Mouse (Mus musculus) c-Kit-positive CD71-positive TER-119-positive erythroid progenitor cells, embryonic 14.5 days (primary cell): Measurements from ENCODE around the gene Tnfaip3.

Experiments used
- DNase-seq: peaks from one replicate; pipeline ENCODE4 v3.0.0-alpha.2; 2013; ENCODE audit warnings: low spot score

Tnfaip3 gene

DNA sequence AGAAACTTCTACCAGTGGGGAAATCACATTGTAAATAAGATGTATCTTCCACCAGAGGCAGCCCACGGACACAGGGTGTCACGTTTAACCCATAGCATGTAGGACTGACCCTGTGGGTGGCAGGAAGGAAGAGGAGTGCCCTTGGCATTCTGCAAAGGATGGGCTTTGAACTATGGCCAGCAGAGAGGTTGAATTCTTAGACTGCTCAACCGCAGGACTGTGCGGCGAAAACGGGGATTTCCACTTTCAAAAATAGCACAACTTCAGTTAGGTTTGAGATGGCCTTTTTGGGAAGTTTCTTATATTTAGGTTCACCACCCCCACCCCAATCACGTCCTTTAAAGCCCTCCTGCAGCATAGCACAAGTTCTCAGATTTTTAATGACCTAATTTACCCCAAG lies 50.6 kb downstream of the Tnfaip3 start:
- no peak for DNase-seq

DNA sequence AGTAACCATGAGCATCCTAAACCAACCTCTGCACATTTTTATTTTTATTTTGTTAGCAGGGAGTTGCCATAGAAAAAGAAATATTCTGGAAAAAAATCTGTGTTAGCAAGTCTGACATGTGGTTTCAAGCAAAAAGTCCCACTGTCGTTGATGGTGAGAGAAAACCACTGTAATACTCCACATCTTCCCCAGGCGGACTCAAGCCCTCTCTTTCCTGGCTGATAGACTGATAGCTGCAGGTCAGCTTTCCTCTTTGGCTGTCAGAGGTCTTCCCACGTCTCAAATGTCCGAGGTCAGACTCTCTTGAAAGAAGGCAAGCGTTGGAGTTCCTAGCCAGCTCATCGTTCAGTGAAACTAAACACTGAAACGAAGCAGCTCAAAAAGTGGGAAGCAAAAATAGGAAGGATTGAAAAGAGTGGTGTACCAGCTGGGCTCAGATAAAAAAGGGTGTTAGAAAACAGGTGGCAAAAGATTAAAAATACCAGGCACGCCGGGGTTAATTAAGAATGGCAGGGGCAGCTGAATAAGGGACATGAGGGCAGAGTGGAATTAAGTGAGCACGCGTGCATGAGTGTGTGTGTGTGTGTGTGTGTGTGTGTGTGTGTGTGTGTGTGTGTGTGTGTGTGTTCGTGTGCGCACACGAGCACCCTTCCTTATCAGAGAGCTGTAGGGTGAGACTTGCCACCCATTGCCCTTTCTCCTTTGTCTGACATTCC lies 55.5 kb downstream of the Tnfaip3 start:
- no peak for DNase-seq

DNA sequence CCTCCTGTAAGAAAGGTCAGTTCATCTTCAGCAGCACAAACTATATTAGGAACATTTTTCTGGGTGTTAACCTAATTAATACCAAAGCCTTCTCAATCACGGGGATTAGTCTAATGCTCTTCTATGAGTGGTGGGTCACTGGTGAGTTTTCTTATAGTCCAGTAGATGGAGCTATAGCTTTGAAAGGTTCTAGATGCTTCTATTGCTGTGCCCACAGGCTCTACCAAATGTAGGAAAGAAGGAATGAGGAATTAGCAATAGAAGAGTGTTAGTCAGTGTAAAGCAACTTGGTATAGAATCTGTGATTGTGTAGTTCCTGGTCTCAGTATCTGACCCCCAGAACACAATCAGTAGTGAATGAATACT lies 61.8 kb downstream of the Tnfaip3 start:
- DNase-seq: no peak

DNA sequence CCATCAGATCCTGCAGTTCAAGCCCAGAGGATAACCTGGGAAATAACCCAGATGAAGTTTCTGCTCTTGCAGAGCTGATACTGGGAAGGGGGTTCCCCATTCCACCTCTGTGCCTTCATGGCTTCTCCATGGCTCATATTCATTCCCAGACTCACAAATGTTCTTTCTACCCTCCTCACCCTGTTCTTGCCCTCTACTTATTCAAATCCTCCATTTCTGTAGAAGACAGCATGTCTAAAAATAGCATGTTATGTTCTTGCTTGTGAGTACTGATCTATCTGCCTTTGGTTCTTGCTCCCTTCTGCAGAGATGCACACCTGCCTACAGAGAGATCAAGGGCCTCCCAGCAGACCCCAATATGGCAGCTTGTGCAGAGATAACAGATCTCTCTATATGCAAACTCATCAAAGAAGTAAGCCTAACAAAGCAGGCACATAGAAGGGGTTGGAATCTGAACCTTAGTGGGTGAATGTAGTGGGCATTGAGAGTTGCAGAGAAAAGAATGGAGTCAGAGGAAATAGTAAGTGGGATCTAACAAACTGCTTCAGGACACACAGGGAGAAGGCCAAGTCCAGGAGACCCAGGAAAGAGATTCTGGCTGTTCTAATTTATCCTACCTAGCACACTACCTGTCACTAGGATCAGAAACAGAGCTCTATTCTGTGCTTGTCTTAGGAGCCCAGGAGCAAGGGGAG lies 62.3 kb downstream of the Tnfaip3 start:
- no peak for DNase-seq
